Mouse (Mus musculus): ENCODE measurements around the gene Fbxl13.

GRCm38 (mm10) chr5:21586763-21587162 lies 58.7 kb downstream of the Fbxl13 start:
- no peak for TF ChIP-seq POLR2A (IDR thresholded peaks at IDR 0.05; ENCODE audit: control insufficient read depth in 1 of 2, insufficient read depth in 1 of 2, low read depth in 1 of 2, low read length in 2 of 2, poor library complexity in 1 of 2)
- TF ChIP-seq EP300 (IDR thresholded peaks at IDR 0.05; ENCODE audit: low read depth in 1 of 2, low read length in 2 of 2): no peak
- peak in 2 of 3 experiments; percentile 94 for TF ChIP-seq CTCF (IDR thresholded peaks at IDR 0.05 in 2 of 3, conservative IDR thresholded peaks at IDR 0.05 in 1 of 3; ENCODE audit: control insufficient read depth in 1 of 3, insufficient read depth in 1 of 3, low read depth in 2 of 3, low read length in 3 of 3, poor library complexity in 1 of 3, severe bottlenecking in 1 of 3)
- no peak for TF ChIP-seq ETS1 (IDR thresholded peaks at IDR 0.05; ENCODE audit: low read depth, low read length)
- no peak for TF ChIP-seq MAFK (IDR thresholded peaks at IDR 0.05; ENCODE audit: borderline replicate concordance, low read depth, low read length)
- TF ChIP-seq BHLHE40 (IDR thresholded peaks at IDR 0.05; ENCODE audit: borderline replicate concordance, low read depth, low read length): no peak
- TF ChIP-seq TCF12 (IDR thresholded peaks at IDR 0.05; ENCODE audit: low read depth, low read length): no peak
- TF ChIP-seq KAT2A (conservative IDR thresholded peaks at IDR 0.05; ENCODE audit: low read depth, low read length): no peak
